Mouse (Mus musculus) embryo, embryonic 11.5 days (tissue): ENCODE results near the gene Dennd1a.

Experiments
- DNase-seq: peaks from one replicate; pipeline ENCODE4 v3.0.0-alpha.2; 2012; ENCODE audit warnings: low read depth, low spot score

Gene Dennd1a

GRCm38 (mm10) chr2:38229882-38230281, 57.3 kb downstream of the Dennd1a start:
- no peak for DNase-seq

- DNase-seq, result no peak
Observed at GRCm38 (mm10) chr2:38223759-38224158, 63.4 kb downstream of the Dennd1a start.

- DNase-seq, result no peak
Observed at GRCm38 (mm10) chr2:38221461-38221860, 65.7 kb downstream of the Dennd1a start.

- DNase-seq, result no peak
Observed at GRCm38 (mm10) chr2:38220687-38221435, 66.3 kb downstream of the Dennd1a start.

- no peak for DNase-seq
Observed at GRCm38 (mm10) chr2:38219666-38220065, 67.5 kb downstream of the Dennd1a start.

- DNase-seq, result no peak
Observed at GRCm38 (mm10) chr2:38213041-38213440, 74.1 kb downstream of the Dennd1a start.

- no peak for DNase-seq
Observed at GRCm38 (mm10) chr2:38211426-38211825, 75.8 kb downstream of the Dennd1a start.

- DNase-seq, result no peak
Observed at GRCm38 (mm10) chr2:38207752-38208151, 79.4 kb downstream of the Dennd1a start.

- no peak for DNase-seq
Observed at GRCm38 (mm10) chr2:38205281-38205680, 81.9 kb downstream of the Dennd1a start.

- no peak for DNase-seq
Observed at GRCm38 (mm10) chr2:38204696-38205095, 82.5 kb downstream of the Dennd1a start.

GRCm38 (mm10) chr2:38198072-38198471, 89.1 kb downstream of the Dennd1a start:
- DNase-seq, result no peak

- DNase-seq, result no peak
Observed at GRCm38 (mm10) chr2:38196199-38197060, 90.8 kb downstream of the Dennd1a start.

- no peak for DNase-seq
Observed at GRCm38 (mm10) chr2:38192007-38192406, 95.2 kb downstream of the Dennd1a start.

- no peak for DNase-seq
Observed at GRCm38 (mm10) chr2:38191601-38192000, 95.6 kb downstream of the Dennd1a start.

GRCm38 (mm10) chr2:38186438-38186837, 100.8 kb downstream of the Dennd1a start:
- no peak for DNase-seq

- DNase-seq, result no peak
Observed at GRCm38 (mm10) chr2:38184977-38185376, 102.2 kb downstream of the Dennd1a start.

GRCm38 (mm10) chr2:38183881-38184280, 103.3 kb downstream of the Dennd1a start:
- no peak for DNase-seq

GRCm38 (mm10) chr2:38182283-38182682, 104.9 kb downstream of the Dennd1a start:
- DNase-seq, result no peak

GRCm38 (mm10) chr2:38177583-38177978, 109.6 kb downstream of the Dennd1a start:
- DNase-seq, result no peak

- DNase-seq, result no peak
Observed at GRCm38 (mm10) chr2:38176870-38177582, 110.2 kb downstream of the Dennd1a start.

GRCm38 (mm10) chr2:38175276-38175675, 111.9 kb downstream of the Dennd1a start:
- no peak for DNase-seq

- DNase-seq, result no peak
Observed at GRCm38 (mm10) chr2:38168606-38169005, 118.6 kb downstream of the Dennd1a start.
